Mouse (Mus musculus) MEL (cell line): Measurements from ENCODE around the gene Serinc5. TPM values are rescaled to one million over a fixed set of nuclear protein-coding genes. Genes with fewer than 3 reads are reported as not detected.
A peak's percentile ranks its signal among the peaks of the same experiment; 100 is the strongest.

Experiments
- DNase-seq: peaks from one replicate; pipeline ENCODE4 v3.0.0; 2011; ENCODE audit warnings: low read depth, low spot score
- H3K27ac ChIP-seq: 2 replicates; pipeline ENCODE4 v1.5.1; 2012; ENCODE audit warnings: low read depth, mild to moderate bottlenecking, control low read depth, low read length, moderate library complexity; ENCODE audit not compliant: control insufficient read depth
- H3K27me3 ChIP-seq, 2 experiments: fragments of 150-350 bp in 1 of 2; sonication (generic) in 1 of 2; 2 replicates each; pipeline ENCODE4 v1.6.1; 2012; ENCODE audit warnings: low read length in 2 of 2, mild to moderate bottlenecking in 2 of 2, improper control_type of control experiment in 1 of 2, moderate library complexity in 1 of 2; ENCODE audit not compliant: insufficient read depth in 2 of 2, control insufficient read depth in 1 of 2
- H3K36me3 ChIP-seq, 2 experiments: 2 replicates each; pipeline ENCODE4 v1.6.1; 2012 to 2014; ENCODE audit warnings: low read length in 2 of 2, improper control_type of control experiment in 1 of 2, inconsistent platforms in 1 of 2, mild to moderate bottlenecking in 1 of 2; ENCODE audit not compliant: insufficient read depth in 2 of 2, control insufficient read depth in 1 of 2
- H3K4me1 ChIP-seq, 2 experiments: fragments of 150-350 bp in 1 of 2; sonication (generic) in 1 of 2; 2 replicates each; pipeline ENCODE4 v1.6.1; 2012; ENCODE audit warnings: low read length in 2 of 2, improper control_type of control experiment in 1 of 2, mild to moderate bottlenecking in 1 of 2; ENCODE audit not compliant: insufficient read depth in 2 of 2, control insufficient read depth in 1 of 2
- H3K4me3 ChIP-seq, 2 experiments: fragments of 150-350 bp in 1 of 2; sonication (generic) in 1 of 2; 2 replicates each; pipeline ENCODE4 v1.5.1; 2012; ENCODE audit warnings: low read depth in 2 of 2, low read length in 2 of 2, mild to moderate bottlenecking in 2 of 2, moderate library complexity in 2 of 2, control low read depth in 1 of 2, improper control_type of control experiment in 1 of 2; ENCODE audit not compliant: control insufficient read depth in 1 of 2, insufficient read depth in 1 of 2
- H3K79me2 ChIP-seq: 2 replicates; pipeline ENCODE4 v1.6.1; 2012; ENCODE audit warnings: mild to moderate bottlenecking, low read length, moderate library complexity; ENCODE audit not compliant: control insufficient read depth, poor library complexity, insufficient read depth
- H3K9ac ChIP-seq: 2 replicates; pipeline ENCODE4 v1.6.1; 2012; ENCODE audit warnings: low read depth, mild to moderate bottlenecking, control low read depth, low read length, moderate library complexity; ENCODE audit not compliant: control insufficient read depth, poor library complexity, severe bottlenecking
- H3K9me3 ChIP-seq: fragments of 150-350 bp; sonication (generic); replicated peaks from 2 replicates; pipeline ENCODE4 v1.6.1; 2012; ENCODE audit warnings: mild to moderate bottlenecking, low read length, improper control_type of control experiment, moderate library complexity; ENCODE audit not compliant: insufficient read depth
- CHD1 ChIP-seq: IDR thresholded peaks from 2 replicates; pipeline ENCODE4 v1.6.1; 2012; ENCODE audit warnings: low read depth, mild to moderate bottlenecking, inconsistent platforms, low read length, improper control_type of control experiment
- E2F4 ChIP-seq: IDR thresholded peaks from 2 replicates; pipeline ENCODE4 v1.6.1; 2011; ENCODE audit warnings: low read depth, low read length, improper control_type of control experiment, borderline replicate concordance
- ELF1 ChIP-seq: IDR thresholded peaks from 2 replicates; pipeline ENCODE4 v1.6.1; 2014; ENCODE audit warnings: low read depth, mild to moderate bottlenecking, inconsistent platforms, low read length, improper control_type of control experiment, moderate library complexity
- ETS1 ChIP-seq: IDR thresholded peaks from 2 replicates; pipeline ENCODE4 v1.6.1; 2012; ENCODE audit warnings: low read depth, mild to moderate bottlenecking, inconsistent platforms, low read length, improper control_type of control experiment, moderate library complexity
- GABPA ChIP-seq: IDR thresholded peaks from 2 replicates; pipeline ENCODE4 v1.6.1; 2012; ENCODE audit warnings: low read depth, mild to moderate bottlenecking, inconsistent platforms, low read length, improper control_type of control experiment, moderate library complexity
- GATA1 ChIP-seq: IDR thresholded peaks from 2 replicates; pipeline ENCODE4 v1.6.1; 2011; ENCODE audit warnings: low read depth, low read length, improper control_type of control experiment
- HCFC1 ChIP-seq: IDR thresholded peaks from 2 replicates; pipeline ENCODE4 v1.6.1; 2012; ENCODE audit warnings: low read depth, mild to moderate bottlenecking, inconsistent platforms, low read length, improper control_type of control experiment, moderate library complexity
- JUND ChIP-seq: IDR thresholded peaks from 2 replicates; pipeline ENCODE4 v1.6.1; 2011; ENCODE audit warnings: low read depth, mild to moderate bottlenecking, improper control_type of control experiment, low read length
- KAT2A ChIP-seq: conservative IDR thresholded peaks from 2 replicates; pipeline ENCODE4 v1.6.1; 2012; ENCODE audit warnings: low read depth, low read length, improper control_type of control experiment, inconsistent platforms
- MXI1 ChIP-seq: IDR thresholded peaks from 2 replicates; pipeline ENCODE4 v1.6.1; 2011; ENCODE audit warnings: mild to moderate bottlenecking, low read depth, low read length, improper control_type of control experiment
- MYC ChIP-seq: IDR thresholded peaks from 2 replicates; pipeline ENCODE4 v1.6.1; 2011; ENCODE audit warnings: low read depth, mild to moderate bottlenecking, low read length, improper control_type of control experiment, moderate library complexity
- NELFE ChIP-seq: IDR thresholded peaks from 2 replicates; pipeline ENCODE4 v1.6.1; 2011; ENCODE audit warnings: low read depth, low read length, improper control_type of control experiment
- NRF1 ChIP-seq: IDR thresholded peaks from 2 replicates; pipeline ENCODE4 v1.6.1; 2014; ENCODE audit warnings: low read depth, mild to moderate bottlenecking, inconsistent platforms, low read length, improper control_type of control experiment, moderate library complexity; ENCODE audit not compliant: poor library complexity, insufficient read depth, severe bottlenecking
- POLR2A ChIP-seq, 2 experiments: IDR thresholded peaks; 2 replicates each; pipeline ENCODE4 v1.6.1; 2011 to 2012; ENCODE audit warnings: low read length in 2 of 2, mild to moderate bottlenecking in 2 of 2, control low read depth in 1 of 2, improper control_type of control experiment in 1 of 2, low read depth in 1 of 2, moderate library complexity in 1 of 2; ENCODE audit not compliant: control insufficient read depth in 1 of 2, insufficient read depth in 1 of 2, poor library complexity in 1 of 2
- POLR2AphosphoS2 ChIP-seq: IDR thresholded peaks from 2 replicates; pipeline ENCODE4 v1.6.1; 2011; ENCODE audit warnings: low read length, improper control_type of control experiment
- RAD21 ChIP-seq: IDR thresholded peaks from 2 replicates; pipeline ENCODE4 v1.6.1; 2011; ENCODE audit warnings: mild to moderate bottlenecking, low read depth, low read length, improper control_type of control experiment
- SIN3A ChIP-seq: IDR thresholded peaks from 2 replicates; pipeline ENCODE4 v1.6.1; 2012; ENCODE audit warnings: low read length, improper control_type of control experiment, inconsistent platforms
- TAL1 ChIP-seq: IDR thresholded peaks from 2 replicates; pipeline ENCODE4 v1.6.1; 2012; ENCODE audit warnings: mild to moderate bottlenecking, inconsistent platforms, low read length, moderate library complexity, mixed read lengths
- TBP ChIP-seq: IDR thresholded peaks from 2 replicates; pipeline ENCODE4 v1.8.0; 2011; ENCODE audit warnings: low read depth, low read length, improper control_type of control experiment
- USF1 ChIP-seq: IDR thresholded peaks from 2 replicates; pipeline ENCODE4 v1.6.1; 2014; ENCODE audit warnings: low read depth, mild to moderate bottlenecking, inconsistent platforms, low read length, improper control_type of control experiment, moderate library complexity
- USF2 ChIP-seq, 2 experiments: IDR thresholded peaks; 2 replicates each; pipeline ENCODE4 v1.6.1; 2011 to 2012; ENCODE audit warnings: improper control_type of control experiment in 2 of 2, low read length in 2 of 2, borderline replicate concordance in 1 of 2, inconsistent platforms in 1 of 2, low read depth in 1 of 2, mild to moderate bottlenecking in 1 of 2; ENCODE audit not compliant: insufficient read depth in 1 of 2
- ZC3H11A ChIP-seq: IDR thresholded peaks from 2 replicates; pipeline ENCODE4 v1.6.1; 2012; ENCODE audit warnings: low read depth, mild to moderate bottlenecking, inconsistent platforms, low read length, improper control_type of control experiment
- ZKSCAN1 ChIP-seq: IDR thresholded peaks from 2 replicates; pipeline ENCODE4 v1.6.1; 2012; ENCODE audit warnings: low read depth, mild to moderate bottlenecking, inconsistent platforms, low read length, improper control_type of control experiment, moderate library complexity
- ZMIZ1 ChIP-seq: IDR thresholded peaks from 2 replicates; pipeline ENCODE4 v1.6.1; 2012; ENCODE audit warnings: low read depth, mild to moderate bottlenecking, inconsistent platforms, low read length, improper control_type of control experiment, moderate library complexity
- ZNF384 ChIP-seq: IDR thresholded peaks from 2 replicates; pipeline ENCODE4 v1.6.1; 2012; ENCODE audit warnings: low read depth, mild to moderate bottlenecking, inconsistent platforms, low read length, improper control_type of control experiment
- polyA plus RNA-seq, 2 experiments: library from polyadenylated mRNA; stranded (reverse) in 1 of 2; unstranded in 1 of 2; fragments of >175 nt in 1 of 2; fragments of >200 nt in 1 of 2; gene quantifications; 2 replicates each; pipeline versions ENCODE4 v1.2.1 to v1.2.4; 2012; ENCODE audit warnings: low replicate concordance in 2 of 2, low read depth in 1 of 2; ENCODE audit not compliant: insufficient read length in 2 of 2, insufficient read depth in 1 of 2, missing spikeins in 1 of 2
- total RNA-seq: library from RNA; depleted of rRNA; stranded (reverse); fragments of 300-350 nt; gene quantifications from 2 replicates; pipeline ENCODE4 v1.2.3, GENCODE M21; 2012

Serinc5 gene
- total and polyA plus RNA-seq, 3 experiments = 4.0 to 8.8 TPM; not detected in 1

DNA sequence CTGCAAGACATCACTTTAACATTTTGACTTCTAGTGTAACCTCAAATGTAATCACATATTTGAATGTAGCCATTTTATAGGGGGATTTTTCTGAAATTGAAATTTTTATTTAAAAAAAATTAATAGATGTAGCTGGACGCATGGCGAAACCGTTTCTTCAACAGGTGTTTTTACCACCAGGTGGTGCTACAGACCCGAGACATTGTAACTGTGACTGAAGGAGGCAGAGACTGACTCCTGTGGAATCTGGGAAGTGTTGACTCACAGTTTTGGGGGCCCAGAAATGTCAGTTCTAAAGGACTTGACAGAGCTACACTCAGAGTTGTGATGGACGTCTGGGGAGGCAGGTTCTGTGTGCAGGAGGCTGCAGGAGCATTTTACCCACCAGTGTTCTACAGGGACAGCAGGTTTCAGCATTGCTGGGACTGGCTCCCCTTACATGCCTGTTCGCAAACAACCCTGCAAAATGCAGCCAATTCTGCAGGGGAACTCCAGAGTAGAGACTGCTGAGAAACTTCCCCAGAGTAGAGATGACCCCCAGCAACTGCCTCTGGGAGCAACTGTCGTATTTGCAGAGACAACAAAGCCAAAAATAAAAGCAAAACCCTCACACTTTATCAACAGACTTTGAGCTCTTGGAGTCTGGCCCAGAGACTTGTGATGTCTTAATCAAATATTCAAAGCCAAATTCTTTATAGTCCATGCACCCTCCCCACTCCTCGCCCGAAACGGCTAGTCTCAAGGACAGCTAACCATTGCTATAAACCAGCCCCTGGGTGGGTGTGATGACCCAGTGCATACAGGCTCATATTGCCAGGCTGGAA is 30.5 kb upstream of the Serinc5 start (continued):
- TF ChIP-seq ZNF384 (peak; percentile 73), SIN3A (peak; percentile 57; the same call in 1 of the 2 replicates), GABPA (no peak), MYC (peak; percentile 84), USF2 (IDR thresholded peaks at IDR 0.05; ENCODE audit: borderline replicate concordance in 1 of 2, insufficient read depth in 1 of 2, low read depth in 1 of 2, low read length in 2 of 2) (no peak), ZKSCAN1 (no peak), POLR2A (IDR thresholded peaks at IDR 0.05; ENCODE audit: control insufficient read depth in 1 of 2, insufficient read depth in 1 of 2, low read depth in 1 of 2, low read length in 2 of 2, poor library complexity in 1 of 2) (no peak), MXI1 (peak; percentile 58; the same call in 1 of the 2 replicates), JUND (0 out of 2 replicates have a peak, but pooled peaks have one; percentile 69), RAD21 (peak; percentile 95)

DNA sequence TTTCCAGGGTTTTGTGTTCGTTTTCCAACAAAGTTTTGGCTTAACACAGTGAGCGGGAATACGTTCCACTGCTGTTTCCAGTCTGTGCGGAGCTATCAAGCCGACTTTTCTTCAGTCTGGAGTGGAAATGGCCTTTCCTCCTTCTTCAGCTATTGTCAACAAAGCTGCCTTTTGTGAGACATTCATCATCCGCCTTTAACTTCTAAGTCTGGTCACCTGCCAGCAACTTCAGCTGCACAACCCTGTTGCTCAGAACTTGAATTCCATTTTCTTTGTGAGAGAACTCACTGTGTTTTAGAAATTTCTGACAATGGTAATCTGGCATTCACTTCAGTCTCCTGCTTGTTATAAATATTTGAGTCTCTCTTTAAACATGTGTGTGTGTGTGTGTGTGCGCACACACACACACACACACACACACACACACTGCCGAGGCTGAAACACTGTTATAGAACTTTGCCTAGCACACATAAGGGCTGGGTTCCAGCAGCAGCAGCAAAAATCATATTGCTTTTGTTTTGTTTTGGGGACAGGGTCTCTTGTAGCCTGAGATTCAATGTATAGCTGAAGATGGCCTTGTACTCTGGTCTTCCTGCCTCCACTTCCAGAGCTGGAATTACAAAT is 26.7 kb upstream of the Serinc5 start:
- Histone ChIP-seq H3K27ac (no peak overlapping the region), H3K27me3 (no peaks in the 10 kb centered on the region; a peak in 1 of 4 replicates), H3K9ac (no peak overlapping the region), H3K4me3 (no peak overlapping the region), H3K79me2 (no peaks in the 10 kb centered on the region), H3K4me1 (peaks cover under 1 to 9% of the 10 kb centered on the region in 2 experiments; a peak in 3 of 4 replicates), H3K9me3 (no peaks in the 10 kb centered on the region), H3K36me3 (peaks cover 0 to 4% of the 10 kb centered on the region in 2 experiments; a peak in 2 of 4 replicates)
- no peak for DNase-seq
- TF ChIP-seq HCFC1 (no peak), TAL1 (no peak), USF1 (no peak), NRF1 (no peak), TBP (no peak), JUND (no peak), KAT2A (no peak), ELF1 (no peak), GABPA (no peak), MYC (no peak), ZMIZ1 (no peak), CHD1 (no peak), NELFE (no peak), ZC3H11A (no peak), GATA1 (no peak), E2F4 (no peak), ETS1 (no peak), POLR2AphosphoS2 (no peak)
